Mouse (Mus musculus) neural tube, embryonic 12.5 days (tissue): ENCODE measurements around the gene Dnajb12. TPM values are rescaled to one million over a fixed set of nuclear protein-coding genes. Genes with fewer than 3 reads are reported as not detected.
A peak's percentile ranks its signal among the peaks of the same experiment; 100 is the strongest.
"Not testable (repeated sequence)": the region's sequence is repeated elsewhere in the genome, so short reads cannot be mapped to it uniquely, and the experiment has no call there.

Experiments used
- ATAC-seq: fragments of 200-750 bp; cut with Nextera tagmentation; 2 replicates; pipeline ENCODE4 v1.8.0; 2017; ENCODE audit warnings: low read depth, mild to moderate bottlenecking, moderate TSS enrichment, moderate library complexity; ENCODE audit not compliant: low FRiP score
- H3K27ac ChIP-seq: fragments of 300-500 bp; sonication (generic); 2 replicates; pipeline ENCODE4 v1.5.1; 2016
- H3K27me3 ChIP-seq: fragments of 300-500 bp; sonication (generic); replicated peaks from 2 replicates; pipeline ENCODE4 v1.6.1; 2016; ENCODE audit warnings: mild to moderate bottlenecking
- H3K36me3 ChIP-seq: fragments of 300-500 bp; sonication (generic); 2 replicates; pipeline ENCODE4 v1.6.1; 2016; ENCODE audit warnings: mild to moderate bottlenecking
- H3K4me1 ChIP-seq: fragments of 300-500 bp; sonication (generic); 2 replicates; pipeline ENCODE4 v1.6.1; 2016
- H3K4me2 ChIP-seq: fragments of 300-500 bp; sonication (generic); replicated peaks from 2 replicates; pipeline ENCODE4 v1.6.1; 2016; ENCODE audit warnings: mild to moderate bottlenecking
- H3K4me3 ChIP-seq: fragments of 300-500 bp; sonication (generic); 2 replicates; pipeline ENCODE4 v1.5.1; 2016
- H3K9ac ChIP-seq: fragments of 300-500 bp; sonication (generic); 2 replicates; pipeline ENCODE4 v1.6.1; 2016; ENCODE audit warnings: mild to moderate bottlenecking
- H3K9me3 ChIP-seq: fragments of 300-500 bp; sonication (generic); 2 replicates; pipeline ENCODE4 v1.6.1; 2016; ENCODE audit warnings: mild to moderate bottlenecking
- WGBS: fragments of 180-500 bp; shearing (Covaris S2); methylation state at CpG from one replicate; pipeline ENCODE4 v1.1.7; 2016; 5-methylcytosine and 5-hydroxymethylcytosine counted together
- polyA plus RNA-seq: library from polyadenylated mRNA; unstranded; fragments of >200 nt; fragmentation: Nextera tagmentation; extraction: Ambion mirVana; gene quantifications from 2 replicates; pipeline ENCODE4 v1.2.1, GENCODE M21; 2016

Dnajb12 gene
- polyA plus RNA-seq, 1 experiment from 2014 or later: 23.6 TPM

- 75% methylated on average over 5 of the region's 5 CpGs for WGBS
Observed at GRCm38 (mm10) chr10:59873613-59874012, 5.7 kb upstream of the Dnajb12 start.

DNA sequence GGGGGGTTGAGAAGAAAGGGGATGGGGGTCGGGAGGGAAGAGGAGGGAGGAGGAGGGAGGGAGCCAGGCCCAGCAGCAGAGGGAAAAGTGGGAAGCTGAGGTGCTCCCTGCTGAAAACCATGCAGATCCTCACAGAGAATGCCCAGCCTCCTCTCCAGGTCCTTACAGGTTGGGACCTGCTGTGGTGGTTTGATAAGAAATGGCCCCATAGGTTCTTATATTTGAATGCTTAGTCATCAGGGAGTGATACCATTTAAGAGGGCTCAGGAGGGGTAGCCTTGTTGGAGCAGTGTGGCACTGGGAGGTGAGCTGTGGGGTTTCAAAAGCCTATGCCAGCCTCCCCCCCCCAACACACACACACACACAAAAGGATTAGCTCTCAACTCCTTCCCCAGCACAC is 4.0 kb upstream of the Dnajb12 start:
- H3K36me3 ChIP-seq: no peaks in the 10 kb centered on the region
- no peak overlapping the region for H3K4me2 ChIP-seq
- H3K4me1 ChIP-seq: peaks cover 7% of the 10 kb centered on the region; the same call in 1 of the 2 replicates
- no peaks in the 10 kb centered on the region for H3K27me3 ChIP-seq
- H3K27ac ChIP-seq: no peak overlapping the region
- WGBS: 33% methylated on average over 1 of the region's 1 CpGs
- no peaks in the 10 kb centered on the region for H3K9me3 ChIP-seq
- no peak for ATAC-seq
- H3K4me3 ChIP-seq: no peak overlapping the region
- H3K9ac ChIP-seq: no peak overlapping the region

More at GRCm38 (mm10) chr10:59873613-59874012, 5.7 kb upstream of the Dnajb12 start:
- no peak overlapping the region for H3K27ac ChIP-seq
- no peak for ATAC-seq
- no peaks in the 10 kb centered on the region for H3K27me3 ChIP-seq
- no peak overlapping the region for H3K9ac ChIP-seq
- H3K4me1 ChIP-seq: 0 out of 2 replicates have a peak, but pooled peaks cover 1% of the 10 kb centered on the region
- H3K4me3 ChIP-seq: no peak overlapping the region
- H3K9me3 ChIP-seq: no peaks in the 10 kb centered on the region
- H3K4me2 ChIP-seq: no peak overlapping the region
- H3K36me3 ChIP-seq: no peaks in the 10 kb centered on the region

DNA sequence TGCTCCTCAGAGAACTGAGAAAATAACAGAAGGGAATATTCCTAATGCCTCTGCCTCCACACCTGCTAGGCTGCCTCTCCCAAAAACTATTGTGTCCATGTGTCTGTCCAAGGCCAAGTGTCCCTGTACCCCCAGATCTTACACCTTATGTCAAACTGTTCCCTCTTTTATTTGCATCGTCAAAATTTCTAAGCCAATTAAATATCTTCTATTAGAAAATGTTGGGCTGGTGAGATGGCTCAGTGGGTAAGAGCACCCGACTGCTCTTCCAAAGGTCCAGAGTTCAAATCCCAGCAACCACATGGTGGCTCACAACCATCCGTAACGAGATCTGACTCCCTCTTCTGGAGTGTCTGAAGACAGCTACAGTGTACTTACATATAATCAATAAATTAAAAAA is 2.7 kb upstream of the Dnajb12 start:
- not testable (repeated sequence) for H3K4me2 ChIP-seq, H3K36me3 ChIP-seq, H3K9me3 ChIP-seq, H3K9ac ChIP-seq, H3K27ac ChIP-seq, ATAC-seq, H3K4me3 ChIP-seq, H3K27me3 ChIP-seq
- peaks cover 16% of the 10 kb centered on the region for H3K4me1 ChIP-seq
- 93% methylated on average over 4 of the region's 4 CpGs for WGBS

GRCm38 (mm10) chr10:59877421-59878117 is 1.8 kb upstream of the Dnajb12 start:
- 77% methylated on average over 15 of the region's 15 CpGs for WGBS
- Histone ChIP-seq H3K27ac (no peak overlapping the region), H3K4me1 (peaks cover 16% of the 10 kb centered on the region), H3K4me3 (no peak overlapping the region), H3K9ac (no peak overlapping the region), H3K27me3 (no peaks in the 10 kb centered on the region), H3K9me3 (no peaks in the 10 kb centered on the region), H3K4me2 (no peak overlapping the region), H3K36me3 (no peaks in the 10 kb centered on the region)
- ATAC-seq: no peak

- H3K4me2 ChIP-seq: peak overlapping the region; percentile 81
- no peaks in the 10 kb centered on the region for H3K9me3 ChIP-seq
- ATAC-seq: no peak; the same call in 1 of the 2 replicates
- H3K27me3 ChIP-seq: no peaks in the 10 kb centered on the region
- peaks cover 16% of the 10 kb centered on the region for H3K4me1 ChIP-seq
- H3K27ac ChIP-seq: peak overlapping the region; percentile 97; the same call in 1 of the 2 replicates
- WGBS: 23% methylated on average over 5 of the region's 5 CpGs
- H3K9ac ChIP-seq: peak overlapping the region; percentile 88
- no peaks in the 10 kb centered on the region; the same call in 1 of the 2 replicates for H3K36me3 ChIP-seq
- H3K4me3 ChIP-seq: peak overlapping the region; percentile 90
Observed at GRCm38 (mm10) chr10:59878823-59879222, 533 bp upstream of the Dnajb12 start.

GRCm38 (mm10) chr10:59880029-59880386 is 652 bp downstream of the Dnajb12 start:
- H3K36me3 ChIP-seq: peaks cover 6% of the 10 kb centered on the region
- peak; percentile 59 for ATAC-seq
- under 1% methylated on average over 13 of the region's 13 CpGs for WGBS

GRCm38 (mm10) chr10:59880837-59881236 is 1.5 kb downstream of the Dnajb12 start:
- H3K9ac ChIP-seq: no peak overlapping the region
- 90% methylated on average over 7 of the region's 7 CpGs for WGBS
- no peaks in the 10 kb centered on the region for H3K27me3 ChIP-seq
- peaks cover 20% of the 10 kb centered on the region for H3K4me1 ChIP-seq
- no peak for ATAC-seq
- no peaks in the 10 kb centered on the region for H3K9me3 ChIP-seq
- no peak overlapping the region for H3K27ac ChIP-seq
- no peak overlapping the region for H3K4me3 ChIP-seq
- H3K4me2 ChIP-seq: peak overlapping the region; percentile 81
- peaks cover 6% of the 10 kb centered on the region for H3K36me3 ChIP-seq

More at GRCm38 (mm10) chr10:59880029-59880386, 652 bp downstream of the Dnajb12 start:
- peak overlapping the region; percentile 97 for H3K27ac ChIP-seq
- peak overlapping the region; percentile 88 for H3K9ac ChIP-seq
- peaks cover 16% of the 10 kb centered on the region for H3K4me1 ChIP-seq
- H3K27me3 ChIP-seq: no peaks in the 10 kb centered on the region
- H3K9me3 ChIP-seq: no peaks in the 10 kb centered on the region
- peak overlapping the region; percentile 90 for H3K4me3 ChIP-seq
- H3K4me2 ChIP-seq: peak overlapping the region; percentile 81

GRCm38 (mm10) chr10:59884327-59885173 is 5.2 kb downstream of the Dnajb12 start:
- no peak overlapping the region for H3K4me2 ChIP-seq
- ATAC-seq: no peak
- H3K27me3 ChIP-seq: no peaks in the 10 kb centered on the region
- WGBS: 93% methylated on average over 10 of the region's 10 CpGs
- H3K27ac ChIP-seq: no peak overlapping the region
- H3K4me3 ChIP-seq: no peak overlapping the region
- peaks cover 15% of the 10 kb centered on the region for H3K4me1 ChIP-seq
- no peaks in the 10 kb centered on the region for H3K9me3 ChIP-seq
- peaks cover 6% of the 10 kb centered on the region for H3K36me3 ChIP-seq
- H3K9ac ChIP-seq: no peak overlapping the region

- H3K4me3 ChIP-seq: no peak overlapping the region
- peaks cover 13% of the 10 kb centered on the region for H3K36me3 ChIP-seq
- H3K27me3 ChIP-seq: no peaks in the 10 kb centered on the region
- peaks cover 16% of the 10 kb centered on the region for H3K4me1 ChIP-seq
- H3K9ac ChIP-seq: no peak overlapping the region
- H3K4me2 ChIP-seq: no peak overlapping the region
- 94% methylated on average over 14 of the region's 14 CpGs for WGBS
- no peak overlapping the region for H3K27ac ChIP-seq
- no peaks in the 10 kb centered on the region for H3K9me3 ChIP-seq
- no peak for ATAC-seq
Observed at GRCm38 (mm10) chr10:59885174-59886080, 6.1 kb downstream of the Dnajb12 start.

DNA sequence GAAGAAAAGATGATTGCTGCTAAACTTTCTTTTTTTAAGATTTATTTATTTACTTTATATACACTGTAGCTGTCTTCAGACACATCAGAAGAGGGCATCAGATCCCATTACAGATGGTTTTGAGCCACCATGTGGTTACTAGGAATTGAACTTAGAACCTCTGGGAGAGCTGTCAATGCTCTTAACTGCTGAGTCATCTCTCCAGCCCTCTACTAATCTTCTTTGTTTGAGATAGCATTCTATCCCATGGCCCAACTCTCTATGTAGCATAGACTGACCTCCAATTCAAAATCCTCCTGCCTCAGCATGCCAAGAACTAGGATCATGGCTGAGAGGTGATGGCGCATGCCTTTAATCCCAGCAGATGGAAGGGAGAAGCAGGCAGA is 6.7 kb downstream of the Dnajb12 start:
- H3K4me3 ChIP-seq: no peak overlapping the region
- H3K27me3 ChIP-seq: no peaks in the 10 kb centered on the region
- H3K4me1 ChIP-seq: peaks cover 10% of the 10 kb centered on the region
- no peaks in the 10 kb centered on the region for H3K9me3 ChIP-seq
- H3K36me3 ChIP-seq: peaks cover 19% of the 10 kb centered on the region
- no peak overlapping the region for H3K27ac ChIP-seq
- no peak overlapping the region for H3K4me2 ChIP-seq
- WGBS: 94% methylated on average over 1 of the region's 1 CpGs
- H3K9ac ChIP-seq: no peak overlapping the region
- no peak for ATAC-seq

- H3K36me3 ChIP-seq: peaks cover 31% of the 10 kb centered on the region
- H3K4me1 ChIP-seq: peaks cover 8% of the 10 kb centered on the region; the same call in 1 of the 2 replicates
- ATAC-seq: no peak
- no peaks in the 10 kb centered on the region for H3K9me3 ChIP-seq
- H3K9ac ChIP-seq: no peak overlapping the region
- no peak overlapping the region for H3K27ac ChIP-seq
- no peak overlapping the region for H3K4me2 ChIP-seq
- H3K4me3 ChIP-seq: no peak overlapping the region
- 93% methylated on average over 5 of the region's 5 CpGs for WGBS
- H3K27me3 ChIP-seq: no peaks in the 10 kb centered on the region
Observed at GRCm38 (mm10) chr10:59887432-59887831, 8.1 kb downstream of the Dnajb12 start.
